In the genomic region with DNA sequence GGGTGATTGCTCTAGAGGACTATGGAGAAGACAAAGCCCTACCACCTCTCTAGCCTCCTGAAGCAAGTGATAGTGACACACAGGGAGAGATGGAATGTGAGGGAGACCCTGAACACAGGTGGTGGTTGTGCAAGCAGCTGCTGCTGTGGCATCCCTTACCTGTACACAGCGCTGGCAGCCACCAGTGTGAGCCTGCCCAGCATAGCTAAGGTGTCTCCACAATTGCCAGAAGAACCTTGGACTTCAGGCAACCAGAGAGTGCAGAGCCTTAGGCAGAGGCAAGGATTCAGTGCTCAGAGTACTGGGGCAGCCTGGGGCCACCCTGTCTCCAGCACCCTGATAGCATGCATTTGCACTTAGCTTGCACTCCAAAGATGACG, we compare ENCODE assay signal across 10 mouse cellular contexts.
A peak's percentile ranks its signal among the peaks of the same experiment; 100 is the strongest.
DNase-seq lines count a peak whose midpoint lies in the region; ATAC-seq and TF ChIP-seq lines count a peak whose summit lies in the region.
"Had no signal": no experiment of that assay in that cellular context is flagged by ENCODE, and none has a peak within 500 bp of the region (broad histone marks: within the 10 kb centered on the region; RNA-seq: fewer than 3 reads in every experiment).

No protein-coding gene starts in this region.

- no peak for DNase-seq in lung, embryonic 14.5 days
- no peak for DNase-seq in lung, postnatal 36 days
- DNase-seq in left cerebral cortex, postnatal 4 days: no peak
- DNase-seq in right cerebral cortex, adult 2 months (ENCODE audit: low spot score in 2 of 2): no peak
- DNase-seq in lung, postnatal 10 days: no peak
- DNase-seq: cerebellum, adult 11 months; gastrocnemius, postnatal 36 days had no signal

- 29% methylated on average over 2 of the region's 2 CpGs for WGBS in lung, embryonic 14.5 days
- 37% methylated on average over 2 of the region's 2 CpGs for WGBS in forebrain, embryonic 15.5 days
- WGBS in limb, embryonic 13.5 days: 32% methylated on average over 2 of the region's 2 CpGs
- WGBS in neural tube, embryonic 13.5 days: 44% methylated on average over 2 of the region's 2 CpGs

- H3K27me3 ChIP-seq in lung, embryonic 14.5 days (ENCODE audit: insufficient read depth, low read length): no peaks in the 10 kb centered on the region
- H3K27me3 ChIP-seq in forebrain, embryonic 15.5 days: no peaks in the 10 kb centered on the region
- H3K27me3 ChIP-seq in limb, embryonic 13.5 days: no peaks in the 10 kb centered on the region
- peaks cover 5% of the 10 kb centered on the region; the same call in 1 of the 2 replicates for H3K27me3 ChIP-seq in neural tube, embryonic 13.5 days

- no peaks in the 10 kb centered on the region for H3K4me1 ChIP-seq in lung, embryonic 14.5 days (ENCODE audit: insufficient read depth)
- H3K4me1 ChIP-seq in forebrain, embryonic 15.5 days: peaks cover 7% of the 10 kb centered on the region; the same call in 1 of the 2 replicates
- H3K4me1 ChIP-seq in limb, embryonic 13.5 days: peaks cover 8% of the 10 kb centered on the region; the same call in 1 of the 2 replicates
- peaks cover 6% of the 10 kb centered on the region; the same call in 1 of the 2 replicates for H3K4me1 ChIP-seq in neural tube, embryonic 13.5 days (replicated peaks)

- H3K4me2 ChIP-seq in lung, embryonic 14.5 days: peak overlapping the region; percentile 51
- H3K4me2 ChIP-seq in forebrain, embryonic 15.5 days (replicated peaks): peak overlapping the region; percentile 34
- H3K4me2 ChIP-seq in limb, embryonic 13.5 days (replicated peaks): peak overlapping the region; percentile 53
- peak overlapping the region; percentile 41 for H3K4me2 ChIP-seq in neural tube, embryonic 13.5 days

- ATAC-seq in lung, embryonic 14.5 days (ENCODE audit: insufficient read depth): no peak
- peak; percentile 59 for ATAC-seq in forebrain, embryonic 15.5 days (replicated peaks)
- no peak; the same call in 1 of the 2 replicates for ATAC-seq in limb, embryonic 13.5 days (ENCODE audit: low FRiP score, low read depth)
- ATAC-seq in neural tube, embryonic 13.5 days (ENCODE audit: low read depth): 0 out of 2 replicates have a peak, but pooled peaks have one; percentile 32

- H3K4me3 ChIP-seq in lung, embryonic 14.5 days (ENCODE audit: low read depth, low read length): no peak overlapping the region
- H3K4me3 ChIP-seq in forebrain, embryonic 15.5 days: no peak overlapping the region
- no peak overlapping the region for H3K4me3 ChIP-seq in limb, embryonic 13.5 days
- H3K4me3 ChIP-seq in neural tube, embryonic 13.5 days: 0 out of 2 replicates have a peak overlapping the region, but pooled peaks have one; percentile 6

- no peak for TF ChIP-seq CTCF in lung, embryonic 14.5 days (IDR thresholded peaks at IDR 0.05; ENCODE audit: low read depth)

- H3K9ac ChIP-seq in lung, embryonic 14.5 days: no peak overlapping the region
- no peak overlapping the region for H3K9ac ChIP-seq in forebrain, embryonic 15.5 days (replicated peaks)
- no peak overlapping the region for H3K9ac ChIP-seq in limb, embryonic 13.5 days
- no peak overlapping the region for H3K9ac ChIP-seq in neural tube, embryonic 13.5 days

- no peaks in the 10 kb centered on the region for H3K9me3 ChIP-seq in lung, embryonic 14.5 days (ENCODE audit: low read depth, low read length)
- H3K9me3 ChIP-seq in forebrain, embryonic 15.5 days: no peaks in the 10 kb centered on the region
- H3K9me3 ChIP-seq in limb, embryonic 13.5 days: no peaks in the 10 kb centered on the region
- no peaks in the 10 kb centered on the region for H3K9me3 ChIP-seq in neural tube, embryonic 13.5 days

- intact Hi-C loops in left cerebral cortex, postnatal 4 days (cut with DNase I): no loop called here

- H3K36me3 ChIP-seq in lung, embryonic 14.5 days (ENCODE audit: insufficient read depth): no peaks in the 10 kb centered on the region
- H3K36me3 ChIP-seq in forebrain, embryonic 15.5 days: no peaks in the 10 kb centered on the region
- no peaks in the 10 kb centered on the region for H3K36me3 ChIP-seq in limb, embryonic 13.5 days
- no peaks in the 10 kb centered on the region for H3K36me3 ChIP-seq in neural tube, embryonic 13.5 days

- H3K27ac ChIP-seq in lung, embryonic 14.5 days (ENCODE audit: low read depth): no peak overlapping the region
- H3K27ac ChIP-seq in forebrain, embryonic 15.5 days (replicated peaks): no peak overlapping the region
- no peak overlapping the region for H3K27ac ChIP-seq in limb, embryonic 13.5 days
- H3K27ac ChIP-seq in neural tube, embryonic 13.5 days (replicated peaks): no peak overlapping the region

Comparison
In these comparisons a context has a peak if more than half of its experiments do, and no peak if none do; other contexts are left out.
1. ATAC-seq: peak in forebrain, embryonic 15.5 days (single experiment) and neural tube, embryonic 13.5 days (single experiment); none in lung, embryonic 14.5 days (single experiment) and limb, embryonic 13.5 days (single experiment).
2. Peak in every context shown above with its lines, with median percentiles within 50 percentile points of each other: H3K4me2 ChIP-seq.